Mouse (Mus musculus) spleen, adult 2 months (tissue): ENCODE data around the gene Caap1. TPM values are rescaled to one million over a fixed set of nuclear protein-coding genes. Genes with fewer than 3 reads are reported as not detected.
A peak's percentile ranks its signal among the peaks of the same experiment; 100 is the strongest.

Experiments used
- DNase-seq, 2 experiments: peaks; one replicate each; pipeline versions ENCODE4 v3.0.0 to v3.0.0-alpha.2; 2012 to 2021; ENCODE audit warnings: low spot score in 2 of 2, low read depth in 1 of 2
- H3K27ac ChIP-seq: fragments of 200-500 bp; 2 replicates; pipeline ENCODE4 v1.5.1; 2012; ENCODE audit warnings: low read length, inconsistent platforms; ENCODE audit not compliant: insufficient read depth
- H3K27me3 ChIP-seq: fragments of 200-500 bp; 2 replicates; pipeline ENCODE4 v1.6.1; 2012; ENCODE audit warnings: mild to moderate bottlenecking, moderate library complexity, low read length, inconsistent platforms; ENCODE audit not compliant: control insufficient read depth, insufficient read depth
- H3K36me3 ChIP-seq: fragments of 200-500 bp; 2 replicates; pipeline ENCODE4 v1.6.1; 2012; ENCODE audit warnings: mild to moderate bottlenecking, low read length, inconsistent platforms; ENCODE audit not compliant: control insufficient read depth, insufficient read depth
- H3K4me1 ChIP-seq: fragments of 200-500 bp; 2 replicates; pipeline ENCODE4 v1.6.1; 2011; ENCODE audit warnings: inconsistent platforms; ENCODE audit not compliant: control insufficient read depth, insufficient read depth, insufficient read length
- H3K4me3 ChIP-seq: fragments of 200-500 bp; 2 replicates; pipeline ENCODE4 v1.5.1; 2011; ENCODE audit warnings: mild to moderate bottlenecking, inconsistent platforms; ENCODE audit not compliant: insufficient read depth, insufficient read length; ENCODE audit errors: extremely low read depth
- CTCF ChIP-seq: fragments of 200-500 bp; IDR thresholded peaks from 2 replicates; pipeline ENCODE4 v1.5.1; 2011; ENCODE audit warnings: mild to moderate bottlenecking, inconsistent platforms; ENCODE audit not compliant: insufficient read depth, insufficient read length, insufficient replicate concordance; ENCODE audit errors: extremely low read depth
- POLR2A ChIP-seq: fragments of 200-500 bp; IDR thresholded peaks from 2 replicates; pipeline ENCODE4 v1.6.1; 2011; ENCODE audit warnings: low read depth, low read length, inconsistent platforms
- WGBS: fragments of 180-500 bp; shearing (Covaris S2); methylation state at CpG from one replicate; pipeline ENCODE4 v1.1.7; 2018; 5-methylcytosine and 5-hydroxymethylcytosine counted together
- polyA plus RNA-seq: library from polyadenylated mRNA; depleted of rRNA; stranded (reverse); fragments of >200 nt; gene quantifications from 2 replicates; pipeline ENCODE4 v1.2.3, GENCODE M21; 2012; rRNA removed

Caap1 gene
- 4.2 and 7.8 TPM in 2 replicates for polyA plus RNA-seq

- peak; percentile 82 to 88 for DNase-seq
- TF ChIP-seq CTCF = no peak
- peak; percentile 76 for TF ChIP-seq POLR2A
- Histone ChIP-seq H3K4me3 (peak within 1 kb of the TSS; percentile 97), H3K36me3 (no peaks in the 10 kb centered on the region), H3K27ac (peak within 1 kb of the TSS; percentile 71; the same call in 1 of the 2 replicates), H3K4me1 (peaks cover 2% of the 10 kb centered on the region; the same call in 1 of the 2 replicates), H3K27me3 (no peaks in the 10 kb centered on the region)
- under 1% methylated on average over 72 of the region's 83 CpGs for WGBS
Observed at GRCm38 (mm10) chr4:94556265-94557054, at the start of gene Caap1, which contains the start of gene Gm10306. Gene Caap1 (minus strand): TSS chr4:94556796. Gene Gm10306 (plus strand): TSS chr4:94556546.

DNA sequence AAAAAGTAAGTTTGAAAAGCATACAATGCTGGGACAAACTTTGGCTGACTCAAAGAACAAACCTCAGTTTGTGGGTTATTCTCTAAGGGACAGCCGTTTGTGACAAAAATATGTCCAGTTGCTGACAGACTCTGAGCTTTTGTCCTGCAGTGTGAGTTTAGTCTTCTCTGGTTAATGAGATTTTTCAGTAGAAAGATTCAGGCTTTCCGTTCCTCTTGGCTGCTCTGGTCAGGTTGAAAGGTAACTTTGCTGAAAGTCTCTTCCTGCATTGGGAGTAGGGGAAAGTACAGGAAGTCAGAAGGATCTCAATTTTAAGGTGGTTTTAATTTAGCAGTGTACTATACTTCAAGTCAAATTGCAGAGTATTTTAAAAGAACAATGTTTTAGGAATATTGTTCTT is 49.0 kb upstream of the Caap1 start:
- Histone ChIP-seq H3K36me3 (no peaks in the 10 kb centered on the region), H3K4me3 (no peak overlapping the region), H3K27ac (no peak overlapping the region), H3K4me1 (peaks cover 2% of the 10 kb centered on the region; the same call in 1 of the 2 replicates), H3K27me3 (no peaks in the 10 kb centered on the region)
- no peak for TF ChIP-seq CTCF
- TF ChIP-seq POLR2A = no peak
- 87% methylated on average over 2 of the region's 2 CpGs for WGBS
- DNase-seq = no peak

DNA sequence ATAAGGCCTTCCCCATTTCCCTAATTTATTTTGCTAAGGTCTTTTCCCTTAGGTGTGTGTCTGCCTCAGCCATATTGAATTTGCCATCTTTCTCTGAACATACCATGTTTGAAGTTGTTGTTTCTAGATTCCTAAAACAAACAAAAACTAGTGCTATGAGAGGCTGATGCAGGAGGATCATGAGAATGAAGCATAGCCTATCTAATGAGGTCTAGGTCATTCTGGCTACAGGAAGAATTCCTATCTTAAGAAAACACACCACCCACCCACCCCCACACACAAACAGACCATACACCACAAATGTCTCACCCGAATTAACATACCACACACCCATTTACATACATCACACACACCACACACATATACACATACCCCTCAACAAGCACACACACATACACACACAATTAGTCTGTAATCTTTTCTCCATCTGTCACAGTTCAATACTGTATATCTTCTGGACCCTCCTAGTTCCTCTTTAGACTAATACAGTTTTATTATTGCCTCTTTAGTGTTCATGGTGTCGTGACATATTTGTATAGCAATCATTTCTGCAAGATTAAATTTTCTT is 47.9 kb upstream of the Caap1 start:
- Histone ChIP-seq H3K4me1 (peaks cover 2% of the 10 kb centered on the region; the same call in 1 of the 2 replicates), H3K27me3 (no peaks in the 10 kb centered on the region), H3K27ac (no peak overlapping the region), H3K4me3 (no peak overlapping the region), H3K36me3 (no peaks in the 10 kb centered on the region)
- no peak for DNase-seq
- whole genome bisulfite sequencing = 92% methylated on average over 2 of the region's 2 CpGs
- TF ChIP-seq POLR2A (no peak), CTCF (no peak)

- H3K36me3 ChIP-seq = no peaks in the 10 kb centered on the region
- no peaks in the 10 kb centered on the region for H3K27me3 ChIP-seq
- peak; percentile 76 to 85 for DNase-seq
- H3K4me3 ChIP-seq = peak within 1 kb of the TSS; percentile 95
- TF ChIP-seq POLR2A (no peak; the same call in 1 of the 2 replicates), CTCF (no peak)
- under 1% methylated on average over 61 of the region's 61 CpGs for WGBS
- H3K4me1 ChIP-seq = peaks cover 2% of the 10 kb centered on the region; the same call in 1 of the 2 replicates
- peak within 1 kb of the TSS; percentile 85 for H3K27ac ChIP-seq
Observed at GRCm38 (mm10) chr4:94603031-94603629, 46.5 kb upstream of the Caap1 start, which contains the start of gene Plaa. Gene Plaa (minus strand): TSS chr4:94603244.

DNA sequence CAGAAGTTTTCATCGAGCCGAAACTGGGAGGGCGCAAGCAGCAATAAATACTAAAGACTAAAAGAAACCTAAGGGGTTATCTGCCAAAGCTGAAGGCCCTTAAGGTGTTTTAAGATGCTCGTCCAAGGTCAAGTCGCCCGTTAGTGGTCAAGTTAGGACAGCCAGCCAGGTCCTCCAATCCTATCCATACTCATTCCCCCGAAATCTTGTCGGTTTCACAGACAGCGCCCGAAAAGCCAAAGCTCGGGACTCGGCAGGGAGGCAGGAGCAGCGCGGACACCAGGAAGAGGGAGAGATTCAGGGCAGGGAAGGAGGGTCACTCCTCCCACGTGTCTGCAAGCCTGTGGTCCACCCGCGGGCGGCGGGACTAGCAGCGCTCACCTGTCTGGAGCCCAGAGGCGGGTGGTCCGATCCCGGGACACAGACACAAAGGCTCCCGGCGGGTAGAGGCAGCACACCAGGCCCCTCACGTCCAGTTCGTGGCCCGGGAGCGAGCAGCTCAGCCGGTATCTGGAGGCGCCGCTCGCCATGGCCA is 46.0 kb upstream of the Caap1 start:
- no peak for DNase-seq
- H3K4me3 ChIP-seq = peak overlapping the region; percentile 95

GRCm38 (mm10) chr4:94601395-94601794 is 44.8 kb upstream of the Caap1 start:
- Histone ChIP-seq H3K27ac (no peak overlapping the region), H3K4me1 (peaks cover 2% of the 10 kb centered on the region; the same call in 1 of the 2 replicates), H3K4me3 (no peak overlapping the region), H3K36me3 (no peaks in the 10 kb centered on the region), H3K27me3 (no peaks in the 10 kb centered on the region)
- no peak for DNase-seq
- WGBS = 81% methylated on average over 4 of the region's 4 CpGs
- no peak for TF ChIP-seq POLR2A
- TF ChIP-seq CTCF = no peak

More for the DNA sequence above, 46.0 kb upstream of the Caap1 start:
- under 1% methylated on average over 33 of the region's 33 CpGs for WGBS
- Histone ChIP-seq H3K27ac (peak overlapping the region; percentile 85), H3K27me3 (no peaks in the 10 kb centered on the region), H3K4me1 (peaks cover 2% of the 10 kb centered on the region; the same call in 1 of the 2 replicates), H3K36me3 (no peaks in the 10 kb centered on the region)
- TF ChIP-seq POLR2A (no peak), CTCF (no peak)
